Mouse (Mus musculus): Measurements from ENCODE around the gene Sigmar1.
A peak's percentile ranks its signal among the peaks of the same experiment; 100 is the strongest.

GRCm38 (mm10) chr4:41755338-41756305 lies at the start of gene Sigmar1:
- TF ChIP-seq CTCF (IDR thresholded peaks at IDR 0.05; ENCODE audit: low read depth, low read length) (peak; percentile 78), POLR2A (IDR thresholded peaks at IDR 0.05; ENCODE audit: extremely low read depth, insufficient read depth, low read length) (peak; percentile 41; the same call in 1 of the 2 replicates)
